Mouse (Mus musculus) CH12.LX (cell line): ENCODE data around the gene Mcmbp. TPM values are rescaled to one million over a fixed set of nuclear protein-coding genes. Genes with fewer than 3 reads are reported as not detected.
A peak's percentile ranks its signal among the peaks of the same experiment; 100 is the strongest.

ENCODE experiments used
- DNase-seq: peaks from one replicate; pipeline ENCODE4 v3.0.0-alpha.2; 2013; ENCODE audit errors: extremely low read depth
- H3K27ac ChIP-seq: 2 replicates; pipeline ENCODE4 v1.5.1; 2012; ENCODE audit warnings: low read depth, mild to moderate bottlenecking, control low read depth, moderate library complexity; ENCODE audit not compliant: insufficient read depth
- H3K27me3 ChIP-seq: replicated peaks from 2 replicates; pipeline ENCODE3; 2012; ENCODE audit warnings: inconsistent platforms
- H3K36me3 ChIP-seq, 2 experiments: replicated peaks in 1 of 2; 2 replicates each; pipeline versions ENCODE3 to v1.6.1; 2012; ENCODE audit warnings: inconsistent platforms in 1 of 2, low read length in 1 of 2, mild to moderate bottlenecking in 1 of 2, mixed read lengths in 1 of 2, moderate library complexity in 1 of 2; ENCODE audit not compliant: control insufficient read depth in 1 of 2, insufficient read depth in 1 of 2
- H3K4me1 ChIP-seq, 2 experiments: 2 replicates each; pipeline ENCODE4 v1.6.1; 2012; ENCODE audit warnings: inconsistent platforms in 1 of 2, moderate library complexity in 1 of 2; ENCODE audit not compliant: insufficient read depth in 2 of 2, control insufficient read depth in 1 of 2
- H3K4me2 ChIP-seq: 2 replicates; pipeline ENCODE4 v1.6.1; 2012; ENCODE audit warnings: low read depth, mild to moderate bottlenecking, control low read depth; ENCODE audit not compliant: poor library complexity, insufficient read depth, severe bottlenecking
- H3K4me3 ChIP-seq, 3 experiments: fragments of 150-350 bp in 1 of 3; sonication (generic) in 1 of 3; replicated peaks in 1 of 3; 2 replicates each; pipeline versions ENCODE3 to v1.5.1; 2011 to 2012; ENCODE audit warnings: low read depth in 2 of 3, low read length in 2 of 3, mild to moderate bottlenecking in 2 of 3, moderate library complexity in 2 of 3, control low read depth in 1 of 3, improper control_type of control experiment in 1 of 3, inconsistent platforms in 1 of 3, mixed read lengths in 1 of 3; ENCODE audit not compliant: poor library complexity in 1 of 3
- H3K79me2 ChIP-seq: replicated peaks from 2 replicates; pipeline ENCODE4 v1.6.1; 2012; ENCODE audit warnings: mild to moderate bottlenecking, moderate library complexity; ENCODE audit not compliant: control insufficient read depth, poor library complexity, insufficient read depth, severe bottlenecking; ENCODE audit errors: extremely low read depth
- H3K9ac ChIP-seq: 2 replicates; pipeline ENCODE4 v1.6.1; 2012; ENCODE audit warnings: low read depth, mild to moderate bottlenecking, control low read depth, moderate library complexity; ENCODE audit not compliant: insufficient read depth
- H3K9me3 ChIP-seq: replicated peaks from 2 replicates; pipeline ENCODE3; 2012; ENCODE audit warnings: low read length, inconsistent platforms, mixed read lengths
- BHLHE40 ChIP-seq: IDR thresholded peaks from 2 replicates; pipeline ENCODE4 v1.6.1; 2011; ENCODE audit warnings: mild to moderate bottlenecking, low read depth, low read length, improper control_type of control experiment
- CHD1 ChIP-seq: IDR thresholded peaks from 2 replicates; pipeline ENCODE4 v1.6.1; 2012; ENCODE audit warnings: low read depth, low read length, improper control_type of control experiment, inconsistent platforms
- CHD2 ChIP-seq: IDR thresholded peaks from 2 replicates; pipeline ENCODE4 v1.6.1; 2011; ENCODE audit warnings: low read length, improper control_type of control experiment
- CTCF ChIP-seq, 2 experiments: IDR thresholded peaks in 1 of 2; conservative IDR thresholded peaks in 1 of 2; 2 replicates each; pipeline ENCODE4 v1.5.1; 2011 to 2012; ENCODE audit warnings: low read depth in 2 of 2, low read length in 2 of 2, improper control_type of control experiment in 1 of 2, inconsistent platforms in 1 of 2, mild to moderate bottlenecking in 1 of 2, moderate library complexity in 1 of 2
- E2F4 ChIP-seq: IDR thresholded peaks from 2 replicates; pipeline ENCODE4 v1.6.1; 2011; ENCODE audit warnings: low read depth, low read length, improper control_type of control experiment; ENCODE audit not compliant: insufficient replicate concordance
- ELF1 ChIP-seq: IDR thresholded peaks from 2 replicates; pipeline ENCODE4 v1.6.1; 2014; ENCODE audit warnings: low read depth, mild to moderate bottlenecking, inconsistent platforms, low read length, improper control_type of control experiment
- JUN ChIP-seq: IDR thresholded peaks from 2 replicates; pipeline ENCODE4 v1.6.1; 2011; ENCODE audit warnings: low read depth, mild to moderate bottlenecking, low read length, improper control_type of control experiment, moderate library complexity; ENCODE audit not compliant: insufficient read depth
- KAT2A ChIP-seq: IDR thresholded peaks from 2 replicates; pipeline ENCODE4 v1.6.1; 2012; ENCODE audit warnings: low read length, improper control_type of control experiment, inconsistent platforms; ENCODE audit not compliant: insufficient replicate concordance
- MAFK ChIP-seq: IDR thresholded peaks from 2 replicates; pipeline ENCODE4 v1.6.1; 2011; ENCODE audit warnings: low read length, improper control_type of control experiment; ENCODE audit not compliant: insufficient replicate concordance
- MAX ChIP-seq: IDR thresholded peaks from 2 replicates; pipeline ENCODE4 v1.6.1; 2011; ENCODE audit warnings: low read length, improper control_type of control experiment
- MAZ ChIP-seq: IDR thresholded peaks from 2 replicates; pipeline ENCODE4 v1.6.1; 2012; ENCODE audit warnings: low read depth, mild to moderate bottlenecking, inconsistent platforms, low read length, improper control_type of control experiment, moderate library complexity
- MXI1 ChIP-seq: IDR thresholded peaks from 2 replicates; pipeline ENCODE4 v1.6.1; 2011; ENCODE audit warnings: mild to moderate bottlenecking, low read depth, low read length, improper control_type of control experiment
- MYC ChIP-seq: IDR thresholded peaks from 2 replicates; pipeline ENCODE4 v1.6.1; 2011; ENCODE audit warnings: low read depth, mild to moderate bottlenecking, improper control_type of control experiment, low read length
- PAX5 ChIP-seq: IDR thresholded peaks from 2 replicates; pipeline ENCODE4 v1.6.1; 2012; ENCODE audit warnings: low read length, inconsistent platforms, mixed read lengths
- POLR2AphosphoS2 ChIP-seq: IDR thresholded peaks from 2 replicates; pipeline ENCODE4 v1.6.1; 2011; ENCODE audit warnings: low read depth, low read length, improper control_type of control experiment
- RAD21 ChIP-seq: IDR thresholded peaks from 2 replicates; pipeline ENCODE4 v1.6.1; 2011; ENCODE audit warnings: low read depth, mild to moderate bottlenecking, low read length, improper control_type of control experiment, moderate library complexity
- SIN3A ChIP-seq: IDR thresholded peaks from 2 replicates; pipeline ENCODE4 v1.6.1; 2012; ENCODE audit warnings: low read length, improper control_type of control experiment, inconsistent platforms
- SMC3 ChIP-seq: IDR thresholded peaks from 2 replicates; pipeline ENCODE4 v1.6.1; 2011; ENCODE audit warnings: low read depth, low read length, improper control_type of control experiment
- TBP ChIP-seq: conservative IDR thresholded peaks from 2 replicates; pipeline ENCODE4 v1.6.1; 2011; ENCODE audit warnings: low read depth, low read length, improper control_type of control experiment
- TCF12 ChIP-seq: IDR thresholded peaks from 2 replicates; pipeline ENCODE4 v1.6.1; 2014; ENCODE audit warnings: low read depth, mild to moderate bottlenecking, inconsistent platforms, low read length, improper control_type of control experiment
- USF2 ChIP-seq: conservative IDR thresholded peaks from 2 replicates; pipeline ENCODE4 v1.6.1; 2011; ENCODE audit warnings: low read depth, low read length, improper control_type of control experiment
- ZC3H11A ChIP-seq: IDR thresholded peaks from 2 replicates; pipeline ENCODE4 v1.6.1; 2012; ENCODE audit warnings: low read depth, mild to moderate bottlenecking, inconsistent platforms, low read length, improper control_type of control experiment
- ZNF384 ChIP-seq: IDR thresholded peaks from 2 replicates; pipeline ENCODE4 v1.6.1; 2012; ENCODE audit warnings: low read depth, low read length, improper control_type of control experiment, inconsistent platforms
- dilution Hi-C: fragments of 300-500 bp; cut with MboI; formaldehyde crosslinking; loops from 2 replicates; pipeline ENCODE4 v1.14.3; 2020; ENCODE audit warnings: low sequenced_read_pairs; ENCODE audit not compliant: extremely low pct_unique_long_range_greater_than_20kb, extremely low pct_ligation_motif_present
- in situ Hi-C: fragments of 300-500 bp; cut with MboI; formaldehyde crosslinking; loops from 3 replicates; pipeline ENCODE4 v1.14.3; 2019; ENCODE audit warnings: low sequenced_read_pairs, low pct_ligation_motif_present, low pct_unique_long_range_greater_than_20kb, mixed read lengths
- polyA plus RNA-seq: library from polyadenylated mRNA; unstranded; fragments of >175 nt; gene quantifications from 2 replicates; pipeline ENCODE4 v1.2.1, GENCODE M21; 2012; ENCODE audit warnings: low read depth; ENCODE audit not compliant: insufficient read length
- total RNA-seq, 2 experiments: library from RNA; depleted of rRNA; stranded (reverse); fragments of 300-350 nt in 1 of 2; fragments of >200 nt in 1 of 2; gene quantifications; 2 replicates each; pipeline ENCODE4 v1.2.3; 2012 to 2014

Gene Mcmbp
- total and polyA plus RNA-seq, 3 experiments: 45.2 to 75.7 (median 69.4) TPM

- DNase-seq: peak; percentile 59
- Histone ChIP-seq H3K9ac (no peak overlapping the region), H3K4me1 (no peaks in the 10 kb centered on the region), H3K4me3 (no peak overlapping the region), H3K79me2 (no peaks in the 10 kb centered on the region), H3K27me3 (no peaks in the 10 kb centered on the region), H3K9me3 (no peaks in the 10 kb centered on the region), H3K4me2 (no peak overlapping the region), H3K27ac (no peak overlapping the region), H3K36me3 (peaks cover 65 to 90% of the 10 kb centered on the region in 2 experiments)
- in situ Hi-C loops (no loop called here), dilution Hi-C loops (no loop called here)
- TF ChIP-seq MAX (peak; percentile 91), RAD21 (peak; percentile 52), SIN3A (no peak), CTCF (conservative IDR thresholded peaks at IDR 0.05 in 1 of 2, IDR thresholded peaks at IDR 0.05 in 1 of 2; ENCODE audit: low read depth in 2 of 2, low read length in 2 of 2) (peak; percentile 71 to 78), ZNF384 (no peak), MAZ (no peak), ZC3H11A (no peak), TCF12 (no peak), MXI1 (no peak), KAT2A (no peak), CHD2 (no peak), ELF1 (no peak), MYC (0 out of 2 replicates have a peak, but pooled peaks have one; percentile 47), SMC3 (peak; percentile 53)
Measured at GRCm38 (mm10) chr7:128779305-128779704, 39.0 kb upstream of the Mcmbp start.

GRCm38 (mm10) chr7:128777201-128777600 is 36.9 kb upstream of the Mcmbp start:
- Histone ChIP-seq H3K36me3 (peaks cover 66 to 95% of the 10 kb centered on the region in 2 experiments), H3K4me2 (no peak overlapping the region), H3K9ac (no peak overlapping the region), H3K79me2 (no peaks in the 10 kb centered on the region), H3K4me3 (no peak overlapping the region), H3K27me3 (no peaks in the 10 kb centered on the region), H3K27ac (no peak overlapping the region), H3K4me1 (no peaks in the 10 kb centered on the region), H3K9me3 (no peaks in the 10 kb centered on the region)
- DNase-seq: no peak
- in situ Hi-C loops (no loop called here), dilution Hi-C loops (no loop called here)
- TF ChIP-seq RAD21 (no peak), CHD1 (no peak), SMC3 (no peak), MXI1 (no peak), USF2 (no peak), MAFK (no peak), MAX (no peak), JUN (no peak), TBP (no peak), CHD2 (no peak), PAX5 (no peak), POLR2AphosphoS2 (no peak), E2F4 (no peak), BHLHE40 (no peak)
